In the genomic region with DNA sequence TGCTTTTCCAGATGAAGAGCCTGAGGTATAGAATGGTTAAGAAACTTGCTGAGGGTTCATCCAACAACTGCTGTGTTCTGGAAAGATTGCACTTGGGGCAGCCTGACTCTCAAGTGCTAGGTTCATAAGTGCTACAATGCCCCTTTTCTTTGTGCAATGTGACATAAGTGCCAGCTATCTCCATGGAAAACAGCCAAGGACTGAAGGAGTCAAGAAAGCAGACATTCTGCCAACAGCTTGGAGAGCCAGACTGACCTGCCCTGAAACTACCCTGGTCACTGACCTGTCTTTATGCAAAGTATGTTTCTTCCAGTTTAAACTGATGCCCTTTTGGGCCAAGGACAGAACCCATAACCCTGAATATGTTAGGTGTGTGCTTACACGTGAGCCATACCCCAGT, we compare ENCODE assay signal across 16 mouse cellular contexts. TPM values are rescaled to one million over a fixed set of nuclear protein-coding genes. Genes with fewer than 3 reads are reported as not detected.
A peak's percentile ranks its signal among the peaks of the same experiment; 100 is the strongest.
DNase-seq lines count a peak whose midpoint lies in the region; TF ChIP-seq lines count a peak whose summit lies in the region.
"Had no signal": no experiment of that assay in that cellular context is flagged by ENCODE, and none has a peak within 500 bp of the region (broad histone marks: within the 10 kb centered on the region; RNA-seq: fewer than 3 reads in every experiment).

No protein-coding gene starts in this region.

- no peak overlapping the region for H3K4me3 ChIP-seq in lung, adult 2 months (replicated peaks; ENCODE audit: extremely low read depth, low read depth, low read length)
- H3K4me3 ChIP-seq: forebrain, embryonic 12.5 days; heart, embryonic 15.5 days; liver, embryonic 15.5 days; stomach, embryonic 15.5 days had no signal

- no peak for TF ChIP-seq POLR2A in lung, adult 2 months (IDR thresholded peaks at IDR 0.05; ENCODE audit: borderline replicate concordance, extremely low read depth, low read depth, low read length)

- peaks cover 6% of the 10 kb centered on the region for H3K4me1 ChIP-seq in lung, adult 2 months (ENCODE audit: control insufficient read depth, insufficient read depth, low read length)
- H3K4me1 ChIP-seq: stomach, embryonic 15.5 days had no signal

- 66% methylated on average over 1 of the region's 1 CpGs for WGBS in lung, adult 2 months

- TF ChIP-seq CTCF in lung, adult 2 months (IDR thresholded peaks at IDR 0.05; ENCODE audit: insufficient read depth, low read length), result no peak

- DNase-seq in adrenal gland, postnatal 14 days, result peak; percentile 63
- no peak for DNase-seq in adrenal gland, adult 2 months
- peak; percentile 21 to 34 for DNase-seq in kidney, adult 8-10 months
- no peak for DNase-seq in kidney, postnatal 25 days
- DNase-seq in lung, adult 2 months, result peak; percentile 54
- peak; percentile 50 to 59 for DNase-seq in lung, postnatal 4 days
- DNase-seq in Muller cell, postnatal 12 days (ENCODE audit: inconsistent ontology term), result no peak
- DNase-seq in left cerebral cortex, adult 18-20 months (ENCODE audit: low spot score in 2 of 2), result no peak
- DNase-seq: kidney, postnatal 4 days; layer of hippocampus, postnatal 36 days; spleen, adult 18-20 months; thymus, postnatal 36 days had no signal

RNA-seq across cellular contexts. Expression of gene Rbck1, which starts 4.4 kb away (rescaled TPM):
- 104 and 107 TPM in 2 replicates for total RNA-seq in adrenal gland, postnatal 14 days (2021)
- 100 to 1,000 TPM; 103 to 107 TPM for total RNA-seq in adrenal gland, adult 2 months (2021)
- polyA plus RNA-seq in adrenal gland, adult 2 months (2012; rRNA removed), result 328 and 381 TPM in 2 replicates
- polyA plus RNA-seq in lung, adult 2 months (2012; rRNA removed), result 268 and 356 TPM in 2 replicates
- total RNA-seq in left cerebral cortex, adult 18-20 months (2021), result 100 to 1,000 TPM; 106 to 107 TPM

RNA-seq across cellular contexts. Expression of gene Trib3, which starts 7.0 kb away (rescaled TPM):
- 4.5 and 6.0 TPM in 2 replicates for total RNA-seq in adrenal gland, postnatal 14 days (2021)
- 10 to 100 TPM in 1 of 2 experiments, 1 to 10 TPM in 1; 2.8 to 23.9 TPM for total RNA-seq in adrenal gland, adult 2 months (2021)
- polyA plus RNA-seq in adrenal gland, adult 2 months (2012; rRNA removed), result 5.8 and 6.9 TPM in 2 replicates
- polyA plus RNA-seq in lung, adult 2 months (2012; rRNA removed), result 6.1 and 6.9 TPM in 2 replicates
- under 1 TPM; 0.59 to 0.70 TPM for total RNA-seq in left cerebral cortex, adult 18-20 months (2021)

RNA-seq across cellular contexts. Expression of gene Nrsn2, which starts 39.6 kb away (rescaled TPM):
- 2.8 and 3.0 TPM in 2 replicates for total RNA-seq in adrenal gland, postnatal 14 days (2021)
- total RNA-seq in adrenal gland, adult 2 months (2021), result 1 to 10 TPM; 3.9 to 5.0 TPM
- 7.4 and 8.4 TPM in 2 replicates for polyA plus RNA-seq in adrenal gland, adult 2 months (2012; rRNA removed)
- 0.17 TPM in 1 of 2 replicates, not detected in the other for polyA plus RNA-seq in lung, adult 2 months (2012; rRNA removed)
- 100 to 1,000 TPM in 1 of 2 experiments, 10 to 100 TPM in 1; 96.7 to 104 TPM for total RNA-seq in left cerebral cortex, adult 18-20 months (2021)
- polyA plus RNA-seq: liver, embryonic 15.5 days had no signal

RNA-seq across cellular contexts. Expression of gene Tbc1d20, which starts 43.2 kb away (rescaled TPM):
- 145 and 149 TPM in 2 replicates for total RNA-seq in adrenal gland, postnatal 14 days (2021)
- total RNA-seq in adrenal gland, adult 2 months (2021), result 100 to 1,000 TPM; 121 to 162 TPM
- 63.3 and 69.8 TPM in 2 replicates for polyA plus RNA-seq in adrenal gland, adult 2 months (2012; rRNA removed)
- 54.3 and 73.4 TPM in 2 replicates for polyA plus RNA-seq in lung, adult 2 months (2012; rRNA removed)
- total RNA-seq in left cerebral cortex, adult 18-20 months (2021), result 10 to 100 TPM; 49.2 to 52.6 TPM

Comparison
In these comparisons a context has a peak if more than half of its experiments do, and no peak if none do; other contexts are left out.
1. DNase-seq: peak in adrenal gland, postnatal 14 days (single experiment), kidney, adult 8-10 months (2 of 2), lung, adult 2 months (single experiment) and lung, postnatal 4 days (2 of 2); none in adrenal gland, adult 2 months (single experiment), kidney, postnatal 25 days (0 of 2), Muller cell, postnatal 12 days (single experiment) and left cerebral cortex, adult 18-20 months (0 of 2).
2. RNA of gene Nrsn2, which starts 39.6 kb away (total RNA-seq): 96.7 to 104 TPM in left cerebral cortex, adult 18-20 months; 3.9 to 5.0 TPM in adrenal gland, adult 2 months and 2.8 to 3.0 TPM in adrenal gland, postnatal 14 days; every median in the first group is over 10 times any median in the second.